Mouse (Mus musculus): ENCODE results near the gene Cks2. TPM values are rescaled to one million over a fixed set of nuclear protein-coding genes. Genes with fewer than 3 reads are reported as not detected.
"Not testable (repeated sequence)": the region's sequence is repeated elsewhere in the genome, so short reads cannot be mapped to it uniquely, and the experiment has no call there.

Cks2 gene
- polyA plus RNA-seq, 1 experiment from 2014 or later, result 278 TPM

DNA sequence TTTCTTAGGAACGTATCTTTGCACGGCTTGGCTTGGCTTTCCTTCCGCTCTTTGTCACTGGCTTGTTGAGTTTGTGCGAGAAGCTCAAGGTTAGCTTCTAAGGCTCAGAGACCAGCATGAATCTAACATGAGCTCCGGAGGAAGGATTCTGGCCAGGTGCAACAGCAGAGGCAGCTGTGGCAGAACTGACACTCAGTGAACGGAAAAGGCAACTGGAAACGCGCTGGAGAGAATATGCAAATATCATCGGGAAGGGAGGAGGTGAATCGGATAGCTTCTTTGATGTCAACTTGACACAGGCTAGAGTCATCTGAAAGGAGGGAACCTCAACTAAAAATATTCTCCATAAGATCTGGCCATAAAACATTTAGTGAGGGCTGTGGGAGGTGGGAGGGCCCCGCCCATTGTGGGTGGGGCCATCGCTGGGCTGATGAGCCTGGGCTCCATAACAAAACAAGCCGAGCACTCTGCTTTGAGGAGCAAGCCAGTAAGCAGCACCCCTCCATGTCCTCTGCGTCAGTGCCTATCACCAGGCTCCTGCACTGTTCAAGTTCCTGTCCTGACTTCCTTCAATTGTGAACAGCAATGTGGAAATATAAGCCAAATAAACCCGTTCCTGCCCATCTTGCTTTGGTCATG, 13.6 kb upstream of the Cks2 start:
- TF ChIP-seq CTCF (IDR thresholded peaks at IDR 0.05; ENCODE audit: low read depth), result no peak
- TF ChIP-seq EP300 (IDR thresholded peaks at IDR 0.05; ENCODE audit: low read depth), result no peak
- Histone ChIP-seq H3K4me1 (ENCODE audit: insufficient read depth) (no peaks in the 10 kb centered on the region), H3K9ac (replicated peaks) (no peak overlapping the region), H3K27me3 (ENCODE audit: insufficient read depth, low read length) (no peaks in the 10 kb centered on the region), H3K36me3 (replicated peaks; ENCODE audit: insufficient read depth, low read length) (no peaks in the 10 kb centered on the region), H3K9me3 (ENCODE audit: low read length) (no peaks in the 10 kb centered on the region), H3K4me3 (ENCODE audit: low read depth, low read length) (no peak overlapping the region), H3K27ac (ENCODE audit: low read depth) (no peak overlapping the region), H3K4me2 (ENCODE audit: low read depth, low read length) (no peak overlapping the region)
- ATAC-seq (no peak), DNase-seq (no peak)
- WGBS (ENCODE audit: insufficient replicate concordance), result 73% methylated on average over 15 of the region's 15 CpGs

DNA sequence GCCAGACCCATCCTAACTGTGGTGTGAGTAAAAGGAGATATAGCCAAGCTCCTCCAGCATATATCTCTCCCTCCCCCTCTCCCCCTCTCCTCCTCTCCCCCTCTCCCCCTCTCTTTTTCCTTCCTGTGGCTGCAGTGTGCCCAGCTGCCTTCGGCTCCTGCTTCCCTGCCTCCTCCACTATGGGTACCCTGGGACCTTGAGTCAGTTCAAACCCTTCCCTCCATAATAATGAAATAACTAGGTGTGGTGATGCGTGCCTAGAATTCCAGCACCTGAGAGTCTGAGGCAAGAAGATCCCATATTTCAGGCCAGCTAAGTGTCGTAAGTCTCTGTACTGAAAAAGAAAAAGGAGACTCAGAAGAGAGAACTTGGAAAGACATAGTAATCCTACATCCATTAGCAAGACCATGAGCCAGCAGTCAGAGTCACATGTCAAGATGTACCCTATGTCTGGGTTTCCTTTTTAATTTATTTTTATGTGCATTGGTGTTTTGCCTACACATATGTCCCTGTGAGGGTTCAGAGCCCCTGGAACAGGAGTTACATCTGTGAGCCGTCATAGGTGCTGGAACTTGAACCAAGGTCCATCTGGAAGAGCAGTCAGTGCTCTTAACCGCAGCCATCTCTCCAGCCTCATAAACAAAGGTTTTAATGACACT, 12.3 kb upstream of the Cks2 start:
- ATAC-seq (peak; percentile 29; the same call in 1 of the 2 replicates), DNase-seq (no peak)
- Histone ChIP-seq H3K9me3 (ENCODE audit: low read length) (no peaks in the 10 kb centered on the region), H3K4me1 (ENCODE audit: insufficient read depth) (no peaks in the 10 kb centered on the region), H3K4me2 (ENCODE audit: low read depth, low read length) (no peak overlapping the region), H3K27me3 (ENCODE audit: insufficient read depth, low read length) (no peaks in the 10 kb centered on the region), H3K4me3 (ENCODE audit: low read depth, low read length) (no peak overlapping the region), H3K36me3 (replicated peaks; ENCODE audit: insufficient read depth, low read length) (no peaks in the 10 kb centered on the region), H3K27ac (ENCODE audit: low read depth) (no peak overlapping the region), H3K9ac (replicated peaks) (no peak overlapping the region)
- TF ChIP-seq EP300 (IDR thresholded peaks at IDR 0.05; ENCODE audit: low read depth) (no peak), CTCF (IDR thresholded peaks at IDR 0.05; ENCODE audit: low read depth) (no peak)
- WGBS (ENCODE audit: insufficient replicate concordance), result 76% methylated on average over 5 of the region's 5 CpGs

- DNase-seq; H3K36me3 ChIP-seq (replicated peaks; ENCODE audit: insufficient read depth, low read length); ATAC-seq; H3K4me3 ChIP-seq (ENCODE audit: low read depth, low read length); H3K4me2 ChIP-seq (ENCODE audit: low read depth, low read length); H3K27me3 ChIP-seq (ENCODE audit: insufficient read depth, low read length); H3K9me3 ChIP-seq (ENCODE audit: low read length); H3K27ac ChIP-seq (ENCODE audit: low read depth); H3K9ac ChIP-seq (replicated peaks); H3K4me1 ChIP-seq (ENCODE audit: insufficient read depth): not testable (repeated sequence)
- WGBS (ENCODE audit: insufficient replicate concordance), result 70% methylated on average over 3 of the region's 9 CpGs
Measured at GRCm38 (mm10) chr13:51635384-51635783, 9.6 kb upstream of the Cks2 start.

- Histone ChIP-seq H3K4me1 (ENCODE audit: insufficient read depth) (peaks cover 3% of the 10 kb centered on the region; the same call in 1 of the 2 replicates), H3K4me2 (ENCODE audit: low read depth, low read length) (no peak overlapping the region), H3K9ac (replicated peaks) (no peak overlapping the region), H3K27ac (ENCODE audit: low read depth) (peak overlapping the region; percentile 19; the same call in 1 of the 2 replicates), H3K4me3 (ENCODE audit: low read depth, low read length) (no peak overlapping the region), H3K27me3 (ENCODE audit: insufficient read depth, low read length) (no peaks in the 10 kb centered on the region), H3K36me3 (replicated peaks; ENCODE audit: insufficient read depth, low read length) (no peaks in the 10 kb centered on the region), H3K9me3 (ENCODE audit: low read length) (no peaks in the 10 kb centered on the region)
- DNase-seq (peak; percentile 40), ATAC-seq (peak; percentile 20; the same call in 1 of the 2 replicates)
- WGBS (ENCODE audit: insufficient replicate concordance), result 72% methylated on average over 4 of the region's 4 CpGs
- TF ChIP-seq EP300 (IDR thresholded peaks at IDR 0.05; ENCODE audit: low read depth) (no peak), CTCF (IDR thresholded peaks at IDR 0.05; ENCODE audit: low read depth) (peak; percentile 56)
Measured at GRCm38 (mm10) chr13:51638958-51639357, 6.1 kb upstream of the Cks2 start.

DNA sequence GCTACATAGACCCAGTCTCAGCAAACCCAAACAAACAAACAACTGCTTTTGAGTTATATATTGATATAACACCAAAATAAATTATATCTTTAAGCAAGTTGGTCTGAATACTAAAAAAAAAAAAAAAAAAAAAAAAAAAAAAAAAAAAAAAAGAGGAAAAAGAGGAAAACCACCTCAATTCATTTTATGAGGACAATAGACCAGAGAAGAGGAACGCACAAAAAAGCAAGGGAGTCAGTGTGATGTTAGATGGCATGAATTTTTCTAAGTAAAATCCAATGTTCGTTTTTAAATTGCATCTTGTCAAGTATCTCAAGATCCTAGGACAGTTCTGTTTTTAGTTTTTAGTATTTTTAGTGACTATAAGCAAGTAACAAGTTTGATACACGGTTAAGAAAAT, 3.6 kb upstream of the Cks2 start:
- whole genome bisulfite sequencing (ENCODE audit: insufficient replicate concordance), result 82% methylated on average over 3 of the region's 3 CpGs
- Histone ChIP-seq H3K27me3 (ENCODE audit: insufficient read depth, low read length) (no peaks in the 10 kb centered on the region), H3K9me3 (ENCODE audit: low read length) (no peaks in the 10 kb centered on the region), H3K9ac (replicated peaks) (no peak overlapping the region), H3K36me3 (replicated peaks; ENCODE audit: insufficient read depth, low read length) (no peaks in the 10 kb centered on the region), H3K4me3 (ENCODE audit: low read depth, low read length) (no peak overlapping the region), H3K27ac (ENCODE audit: low read depth) (peak overlapping the region; percentile 88), H3K4me2 (ENCODE audit: low read depth, low read length) (peak overlapping the region; percentile 50; the same call in 1 of the 2 replicates), H3K4me1 (ENCODE audit: insufficient read depth) (peaks cover 3% of the 10 kb centered on the region; the same call in 1 of the 2 replicates)
- TF ChIP-seq EP300 (IDR thresholded peaks at IDR 0.05; ENCODE audit: low read depth), result no peak
- TF ChIP-seq CTCF (IDR thresholded peaks at IDR 0.05; ENCODE audit: low read depth), result no peak
- DNase-seq (no peak), ATAC-seq (no peak)

GRCm38 (mm10) chr13:51642171-51642778, 2.8 kb upstream of the Cks2 start:
- H3K36me3 ChIP-seq (replicated peaks; ENCODE audit: insufficient read depth, low read length), result no peaks in the 10 kb centered on the region
- H3K27me3 ChIP-seq (ENCODE audit: insufficient read depth, low read length), result no peaks in the 10 kb centered on the region
- WGBS (ENCODE audit: insufficient replicate concordance), result 36% methylated on average over 11 of the region's 11 CpGs
- peak overlapping the region; percentile 50 for H3K4me2 ChIP-seq (ENCODE audit: low read depth, low read length)
- ATAC-seq, result peak; percentile 16
- H3K9ac ChIP-seq (replicated peaks), result peak overlapping the region; percentile 51
- peak overlapping the region; percentile 88 for H3K27ac ChIP-seq (ENCODE audit: low read depth)
- peak overlapping the region; percentile 9; the same call in 1 of the 2 replicates for H3K4me3 ChIP-seq (ENCODE audit: low read depth, low read length)
- no peaks in the 10 kb centered on the region for H3K9me3 ChIP-seq (ENCODE audit: low read length)
- peak; percentile 57 for DNase-seq
- TF ChIP-seq CTCF (IDR thresholded peaks at IDR 0.05; ENCODE audit: low read depth) (0 out of 2 replicates have a peak, but pooled peaks have one; percentile 9), EP300 (IDR thresholded peaks at IDR 0.05; ENCODE audit: low read depth) (no peak)
- H3K4me1 ChIP-seq (ENCODE audit: insufficient read depth), result peaks cover 3% of the 10 kb centered on the region; the same call in 1 of the 2 replicates

Data from liver, postnatal 0 days (tissue).